Mouse (Mus musculus) left cerebral cortex, adult 6 months (tissue): ENCODE results near the gene Ccdc27. TPM values are rescaled to one million over a fixed set of nuclear protein-coding genes. Genes with fewer than 3 reads are reported as not detected.

Experiments
- long read RNA-seq, 2 experiments: library from polyadenylated mRNA; unstranded; transcript quantifications; one replicate each; pipeline ENCODE4 v2.0.0; 2019 to 2020
- polyA plus RNA-seq: library from polyadenylated mRNA; unstranded; fragments of <200 nt; fragmentation: Nextera tagmentation; gene quantifications from 2 replicates; pipeline ENCODE4 v1.2.3, GENCODE M21; 2021

The Ccdc27 gene
- not detected in 2 replicates for polyA plus RNA-seq
- long read RNA-seq, experiment 1 = 0 reads
- long read RNA-seq, experiment 2 = 0 reads

DNA sequence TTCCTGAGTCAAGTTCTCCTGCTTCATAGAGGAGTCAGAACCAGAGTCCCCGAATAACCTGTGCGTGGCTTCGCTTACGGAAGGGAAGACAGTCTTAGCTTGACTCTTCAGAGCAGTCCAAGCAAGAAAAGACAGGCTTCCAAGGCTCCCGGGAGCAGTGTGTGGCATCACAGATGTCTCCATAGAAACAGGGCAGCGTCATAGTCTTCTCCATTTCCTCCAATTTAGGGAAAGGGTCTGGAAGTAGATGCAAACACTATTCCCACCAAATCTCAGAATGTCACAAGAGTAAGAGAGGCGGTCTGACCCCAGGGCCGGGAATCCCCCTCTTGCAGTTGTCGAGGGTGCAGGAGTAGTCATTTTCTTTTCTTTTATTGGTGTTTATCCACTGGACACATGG, at the start of gene Ccdc27:
TSS of gene Ccdc27 (minus strand) at position 101 of the 400 bp plus-strand sequence.

GRCm38 (mm10) chr4:154025641-154026440, 16.6 kb downstream of the Ccdc27 start, which contains the start of gene Smim1:
Smim1 (minus strand) TSS chr4:154026230.

GRCm38 (mm10) chr4:154011646-154012089, 30.8 kb downstream of the Ccdc27 start, which contains the start of gene Lrrc47:
Lrrc47 (plus strand) TSS chr4:154011731.

Other genes starting within 250 kb of the Ccdc27 start
- gene A430005L14Rik, start 85.4 kb downstream of the Ccdc27 start, polyA plus RNA-seq = 46.1 and 56.7 TPM in 2 replicates
- 2.0 and 2.6 TPM in 2 replicates for gene Dffb, start 67.6 kb downstream of the Ccdc27 start, polyA plus RNA-seq
- gene Cep104, start 67.5 kb downstream of the Ccdc27 start, polyA plus RNA-seq = 10.7 and 12.6 TPM in 2 replicates
- 4.3 and 11.4 TPM in 2 replicates for gene Lrrc47, start 30.9 kb downstream of the Ccdc27 start, polyA plus RNA-seq
- gene Smim1, start 16.4 kb downstream of the Ccdc27 start, polyA plus RNA-seq = 40.7 and 47.5 TPM in 2 replicates
- gene Trp73, start 97.5 kb upstream of the Ccdc27 start, polyA plus RNA-seq = 0.18 and 0.24 TPM in 2 replicates
- 30.8 and 36.2 TPM in 2 replicates for gene Wrap73, start 99.7 kb upstream of the Ccdc27 start, polyA plus RNA-seq
- 49.5 and 359 TPM in 2 replicates for gene Tprgl, start 118.0 kb upstream of the Ccdc27 start, polyA plus RNA-seq
- gene Megf6, start 128.1 kb upstream of the Ccdc27 start, polyA plus RNA-seq = 0.59 and 0.65 TPM in 2 replicates